Mouse (Mus musculus) lung, adult 10 weeks (tissue): ENCODE data around the gene Smad3. TPM values are rescaled to one million over a fixed set of nuclear protein-coding genes. Genes with fewer than 3 reads are reported as not detected.

Experiments used
- polyA plus RNA-seq: library from polyadenylated mRNA; stranded (reverse); fragments of 350-450 nt; fragmentation: Illumina TruSeq; extraction: RNeasy Lipid Tissue Mini Kit (QIAGEN cat#74804); gene quantifications from one replicate; pipeline ENCODE4 v1.2.3, GENCODE M21; 2014; ENCODE audit warnings: low read depth, low replicate concordance; ENCODE audit not compliant: insufficient read depth

Smad3 gene
- 10.3 TPM for polyA plus RNA-seq

GRCm38 (mm10) chr9:63757865-63758440 lies at the start of gene Smad3:
Gene Smad3, minus strand, starts transcription at chr9:63757994.

GRCm38 (mm10) chr9:63602043-63602939 lies 155.5 kb downstream of the Smad3 start, which contains the start of the genes Iqch and Aagab:
Gene Iqch, minus strand, starts transcription at chr9:63602493.
Gene Aagab, plus strand, starts transcription at chr9:63602660.

Other genes starting within 250 kb of the Smad3 start
- gene Iqch, start 155.5 kb downstream of the Smad3 start, polyA plus RNA-seq = 0.19 TPM
- gene Aagab, start 155.3 kb downstream of the Smad3 start, polyA plus RNA-seq = 12.9 TPM